Mouse (Mus musculus) intestine, embryonic 14.5 days (tissue): ENCODE data around the gene Ano7. TPM values are rescaled to one million over a fixed set of nuclear protein-coding genes. Genes with fewer than 3 reads are reported as not detected.

Source experiments
- microRNA-seq: library from miRNA; unstranded; fragments of <30 nt; microRNA quantifications from one replicate; pipeline ENCODE4, GENCODE M21; 2016
- polyA plus RNA-seq: library from polyadenylated mRNA; unstranded; fragments of >200 nt; fragmentation: Nextera tagmentation; extraction: Ambion mirVana; gene quantifications from 2 replicates; pipeline ENCODE4 v1.2.1, GENCODE M21; 2014

Ano7 gene
- polyA plus RNA-seq, 1 experiment from 2014 or later = 0.92 TPM

Small RNA genes within 50 kb of the gene (microRNA-seq; reads per million reads assigned to microRNA genes)
- gene Mir6345 (not detected), gene Mir6902 (0.51 reads per million)

Other genes starting within 250 kb of the Ano7 start
- gene Agxt, start 238.7 kb upstream of the Ano7 start, polyA plus RNA-seq = not detected in 2 replicates
- gene 2310007B03Rik, start 213.0 kb upstream of the Ano7 start, polyA plus RNA-seq = 3.2 and 3.9 TPM in 2 replicates
- 0.04 and 0.16 TPM in 2 replicates for gene Crocc2, start 205.2 kb upstream of the Ano7 start, polyA plus RNA-seq
- 4.9 and 5.3 TPM in 2 replicates for gene Sned1, start 138.1 kb upstream of the Ano7 start, polyA plus RNA-seq
- gene Mterf4, start 68.0 kb upstream of the Ano7 start, polyA plus RNA-seq = 25.4 and 32.6 TPM in 2 replicates
- gene Ppp1r7, start 31.1 kb upstream of the Ano7 start, polyA plus RNA-seq = 57.8 and 67.2 TPM in 2 replicates
- 13.2 and 15.4 TPM in 2 replicates for gene Pask, start 30.4 kb upstream of the Ano7 start, polyA plus RNA-seq
- gene Hdlbp, start 104.9 kb downstream of the Ano7 start, polyA plus RNA-seq = 124 and 142 TPM in 2 replicates
- gene Farp2, start 138.1 kb downstream of the Ano7 start, polyA plus RNA-seq = 6.6 and 7.2 TPM in 2 replicates